Mouse (Mus musculus) layer of hippocampus, adult 2 months (tissue): ENCODE measurements around the gene Muc15. TPM values are rescaled to one million over a fixed set of nuclear protein-coding genes. Genes with fewer than 3 reads are reported as not detected.

ENCODE experiments used
- DNase-seq, 2 experiments: peaks; one replicate each; pipeline ENCODE4 v3.0.0; 2022; ENCODE audit warnings: low spot score in 2 of 2
- H3K27ac ChIP-seq: fragments of 200-600 bp; 2 replicates; pipeline ENCODE4 v1.8.1; 2022
- H3K4me3 ChIP-seq: fragments of 200-600 bp; 2 replicates; pipeline ENCODE4 v1.8.1; 2022; ENCODE audit warnings: mild to moderate bottlenecking
- CTCF ChIP-seq: fragments of 200-600 bp; conservative IDR thresholded peaks from 2 replicates; pipeline ENCODE4 v1.8.1; 2022; ENCODE audit warnings: antibody characterized with exemption, mild to moderate bottlenecking, moderate library complexity
- long read RNA-seq, 2 experiments: library from polyadenylated mRNA; stranded (forward); transcript quantifications; one replicate each; pipeline ENCODE4 v2.0.0; 2021; ENCODE audit warnings: borderline mapping rate in 2 of 2
- total RNA-seq, 2 experiments: library from RNA; stranded (reverse); gene quantifications; 2 replicates each; pipeline ENCODE4 v1.2.3; 2021

The Muc15 gene
- not detected for total RNA-seq
- long read RNA-seq, experiment 1, result 0 reads
- long read RNA-seq, experiment 2, result 0 reads

- TF ChIP-seq CTCF, result no peak
- DNase-seq, result no peak
- Histone ChIP-seq H3K4me3 (no peak within 1 kb of the TSS), H3K27ac (no peak within 1 kb of the TSS)
Measured at GRCm38 (mm10) chr2:110721290-110721753, at the start of gene Muc15. TSS of gene Muc15 (plus strand) at chr2:110721340.

- Histone ChIP-seq H3K27ac (0 out of 2 replicates have a peak overlapping the region, but pooled peaks have one; percentile 36), H3K4me3 (no peak overlapping the region)
- no peak for DNase-seq
- no peak for TF ChIP-seq CTCF
Measured at GRCm38 (mm10) chr2:110709436-110709835, 11.7 kb upstream of the Muc15 start.

- Histone ChIP-seq H3K27ac (0 out of 2 replicates have a peak overlapping the region, but pooled peaks have one; percentile 36), H3K4me3 (no peak overlapping the region)
- peak in 1 of 2 experiments; percentile 19 for DNase-seq
- TF ChIP-seq CTCF, result no peak
Measured at GRCm38 (mm10) chr2:110710055-110710720, 11.0 kb upstream of the Muc15 start.

- no peak overlapping the region for H3K4me3 ChIP-seq
- no peak for DNase-seq
- H3K27ac ChIP-seq, result no peak overlapping the region
- TF ChIP-seq CTCF, result no peak
Measured at GRCm38 (mm10) chr2:110719051-110719450, 2.1 kb upstream of the Muc15 start.

GRCm38 (mm10) chr2:110722208-110722607 lies 1.1 kb downstream of the Muc15 start:
- TF ChIP-seq CTCF, result no peak
- Histone ChIP-seq H3K27ac (no peak overlapping the region), H3K4me3 (no peak overlapping the region)
- DNase-seq, result no peak

- no peak for DNase-seq
- Histone ChIP-seq H3K4me3 (no peak overlapping the region), H3K27ac (no peak overlapping the region)
- TF ChIP-seq CTCF, result no peak
Measured at GRCm38 (mm10) chr2:110726106-110726505, 5.0 kb downstream of the Muc15 start.

- H3K4me3 ChIP-seq, result no peak overlapping the region
- TF ChIP-seq CTCF, result no peak
- peak overlapping the region; percentile 84 for H3K27ac ChIP-seq
- no peak for DNase-seq
Measured at GRCm38 (mm10) chr2:110737236-110737635, 16.1 kb downstream of the Muc15 start.

GRCm38 (mm10) chr2:110737981-110738380 lies 16.8 kb downstream of the Muc15 start:
- DNase-seq, result no peak
- no peak for TF ChIP-seq CTCF
- Histone ChIP-seq H3K4me3 (no peak overlapping the region), H3K27ac (peak overlapping the region; percentile 84)

GRCm38 (mm10) chr2:110739781-110740180 lies 18.6 kb downstream of the Muc15 start:
- DNase-seq, result no peak
- H3K27ac ChIP-seq, result no peak overlapping the region
- H3K4me3 ChIP-seq, result no peak overlapping the region
- TF ChIP-seq CTCF, result no peak

GRCm38 (mm10) chr2:110740493-110740892 lies 19.4 kb downstream of the Muc15 start:
- Histone ChIP-seq H3K4me3 (no peak overlapping the region), H3K27ac (no peak overlapping the region)
- TF ChIP-seq CTCF, result no peak
- no peak for DNase-seq

- no peak for DNase-seq
- H3K4me3 ChIP-seq, result no peak overlapping the region
- TF ChIP-seq CTCF, result no peak
- H3K27ac ChIP-seq, result no peak overlapping the region
Measured at GRCm38 (mm10) chr2:110757556-110757955, 36.4 kb downstream of the Muc15 start.

GRCm38 (mm10) chr2:110759434-110759833 lies 38.3 kb downstream of the Muc15 start:
- H3K27ac ChIP-seq, result no peak overlapping the region
- TF ChIP-seq CTCF, result no peak
- DNase-seq, result no peak
- no peak overlapping the region for H3K4me3 ChIP-seq

- no peak for TF ChIP-seq CTCF
- H3K4me3 ChIP-seq, result no peak overlapping the region
- no peak overlapping the region for H3K27ac ChIP-seq
- DNase-seq, result no peak
Measured at GRCm38 (mm10) chr2:110787396-110787795, 66.3 kb downstream of the Muc15 start.

Other genes starting within 250 kb of the Muc15 start
- not detected for gene Slc5a12, start 124.0 kb upstream of the Muc15 start, total RNA-seq
- 10 to 100 TPM; 77.4 to 82.5 TPM for gene Ano3, start 229.6 kb downstream of the Muc15 start, total RNA-seq